Mouse (Mus musculus) ES-E14 (cell line): ENCODE measurements around the gene Trim2.

ENCODE experiments used
- CHD2 ChIP-seq: IDR thresholded peaks from 2 replicates; pipeline ENCODE4 v1.6.1; 2014; ENCODE audit warnings: mild to moderate bottlenecking, low read depth, low read length, inconsistent platforms
- HCFC1 ChIP-seq: IDR thresholded peaks from 2 replicates; pipeline ENCODE4 v1.6.1; 2012; ENCODE audit warnings: low read length, inconsistent platforms, borderline replicate concordance; ENCODE audit not compliant: insufficient read depth
- ZC3H11A ChIP-seq: IDR thresholded peaks from 2 replicates; pipeline ENCODE4 v1.6.1; 2012; ENCODE audit warnings: low read depth, mild to moderate bottlenecking, inconsistent platforms, low read length, borderline replicate concordance

DNA sequence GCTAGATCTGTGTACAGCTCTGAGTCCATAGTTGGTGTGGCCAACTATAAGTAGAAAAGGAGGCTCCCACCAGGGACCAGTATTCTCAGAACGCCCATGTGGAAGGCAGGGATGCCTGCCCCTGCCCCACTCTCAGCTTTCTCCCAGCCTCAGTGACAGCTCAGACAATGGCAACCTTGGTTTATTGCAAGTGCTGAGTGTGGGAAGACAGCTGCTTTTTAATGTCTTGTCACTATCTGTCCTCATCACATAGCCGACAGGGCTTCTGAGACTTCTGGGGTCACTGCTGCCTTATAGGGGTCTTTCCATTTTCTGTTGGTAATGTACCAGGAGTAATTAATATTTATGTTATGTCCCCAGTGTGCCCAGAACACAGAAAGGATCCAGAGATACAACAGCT, 42.3 kb downstream of the Trim2 start:
- no peak for TF ChIP-seq ZC3H11A
- no peak for TF ChIP-seq CHD2
- TF ChIP-seq HCFC1 = no peak
